Mouse (Mus musculus) lung, embryonic 14.5 days (tissue): Measurements from ENCODE around the gene Phactr3. TPM values are rescaled to one million over a fixed set of nuclear protein-coding genes. Genes with fewer than 3 reads are reported as not detected.

Experiments
- ATAC-seq: fragments of 200-750 bp; cut with Nextera tagmentation; 2 replicates; pipeline ENCODE4 v1.8.0; 2017; ENCODE audit warnings: mild to moderate bottlenecking, moderate TSS enrichment, moderate library complexity; ENCODE audit not compliant: insufficient read depth
- DNase-seq: peaks from one replicate; pipeline ENCODE4 v3.0.0-alpha.2; 2015
- H3K27ac ChIP-seq: fragments of 300-500 bp; sonication (generic); 2 replicates; pipeline ENCODE4 v1.5.1; 2014; ENCODE audit warnings: low read depth, mild to moderate bottlenecking, moderate library complexity
- H3K27me3 ChIP-seq: fragments of 300-500 bp; sonication (generic); 2 replicates; pipeline ENCODE4 v1.6.1; 2014; ENCODE audit warnings: low read length, control low read depth; ENCODE audit not compliant: insufficient read depth
- H3K36me3 ChIP-seq: fragments of 300-500 bp; sonication (generic); 2 replicates; pipeline ENCODE4 v1.6.1; 2014; ENCODE audit warnings: control low read depth; ENCODE audit not compliant: insufficient read depth
- H3K4me1 ChIP-seq: fragments of 300-500 bp; sonication (generic); 2 replicates; pipeline ENCODE4 v1.6.1; 2014; ENCODE audit warnings: antibody characterized with exemption, control low read depth; ENCODE audit not compliant: insufficient read depth
- H3K4me2 ChIP-seq: fragments of 300-500 bp; sonication (generic); 2 replicates; pipeline ENCODE4 v1.6.1; 2014; ENCODE audit warnings: mild to moderate bottlenecking
- H3K4me3 ChIP-seq: fragments of 300-500 bp; sonication (generic); 2 replicates; pipeline ENCODE4 v1.5.1; 2014; ENCODE audit warnings: low read depth, low read length
- H3K9ac ChIP-seq: fragments of 300-500 bp; sonication (generic); 2 replicates; pipeline ENCODE4 v1.6.1; 2014
- H3K9me3 ChIP-seq: fragments of 300-500 bp; sonication (generic); 2 replicates; pipeline ENCODE4 v1.6.1; 2016; ENCODE audit warnings: low read depth, low read length, control low read depth
- CTCF ChIP-seq: IDR thresholded peaks from 2 replicates; pipeline ENCODE4 v1.5.1; 2016; ENCODE audit warnings: antibody characterized with exemption, low read depth
- WGBS: fragments of 180-500 bp; shearing (Covaris S2); extraction: QIAGEN DNeasy Blood & Tissue Kit; methylation state at CpG from one replicate; pipeline ENCODE4 v1.1.7; 2014; 5-methylcytosine and 5-hydroxymethylcytosine counted together
- polyA plus RNA-seq: library from polyadenylated mRNA; unstranded; fragments of >200 nt; fragmentation: Nextera tagmentation; extraction: Ambion mirVana; gene quantifications from 2 replicates; pipeline ENCODE4 v1.2.1, GENCODE M21; 2014

The Phactr3 gene
- polyA plus RNA-seq, 1 experiment from 2014 or later = 0.33 TPM

DNA sequence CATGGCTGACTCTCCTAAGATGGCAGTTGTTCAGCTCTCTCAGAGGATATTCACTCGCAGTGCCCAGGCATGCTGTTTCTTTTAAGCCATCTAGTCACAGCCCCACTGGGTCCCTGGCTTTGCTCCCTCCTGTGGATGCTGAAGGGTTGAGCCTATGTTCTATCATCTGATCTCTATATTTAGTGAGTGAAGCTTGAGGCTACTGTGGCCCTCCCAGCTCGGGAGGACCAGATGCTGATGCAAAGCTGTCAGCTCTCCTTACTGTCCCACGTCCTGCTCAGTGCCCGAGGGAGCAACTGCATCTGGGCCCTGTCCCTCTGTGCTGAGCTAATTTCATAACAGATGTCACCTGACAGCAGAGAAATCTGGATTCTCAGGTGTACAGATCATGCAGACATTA lies 153.6 kb downstream of the Phactr3 start:
- H3K4me1 ChIP-seq = no peaks in the 10 kb centered on the region
- no peaks in the 10 kb centered on the region for H3K9me3 ChIP-seq
- no peak for DNase-seq
- no peak overlapping the region for H3K4me2 ChIP-seq
- H3K27ac ChIP-seq = no peak overlapping the region
- ATAC-seq = no peak
- no peak overlapping the region for H3K9ac ChIP-seq
- no peaks in the 10 kb centered on the region for H3K27me3 ChIP-seq
- WGBS = 69% methylated on average over 4 of the region's 4 CpGs
- H3K36me3 ChIP-seq = no peaks in the 10 kb centered on the region
- TF ChIP-seq CTCF = no peak
- no peak overlapping the region for H3K4me3 ChIP-seq

DNA sequence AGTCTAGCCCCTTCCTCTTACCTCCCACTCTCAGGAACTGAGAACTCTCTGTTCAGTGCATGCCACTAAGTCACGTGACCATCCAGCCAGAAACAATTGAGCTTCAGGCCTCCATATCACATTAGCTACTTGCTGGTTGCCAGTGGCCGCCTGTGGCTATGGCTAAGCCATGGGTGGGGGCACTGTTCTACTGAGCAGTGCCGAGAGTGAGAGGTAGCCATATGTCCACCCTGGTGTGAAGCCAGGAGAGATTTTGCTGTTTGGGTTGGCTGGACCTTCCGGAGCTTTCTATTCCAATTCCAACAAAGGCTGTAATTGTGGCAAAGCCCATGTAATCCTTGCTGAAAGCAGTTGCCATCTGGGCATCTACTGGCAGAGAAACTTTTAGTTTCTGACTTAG lies 155.4 kb downstream of the Phactr3 start:
- Histone ChIP-seq H3K27ac (no peak overlapping the region), H3K36me3 (no peaks in the 10 kb centered on the region), H3K9ac (no peak overlapping the region), H3K4me3 (no peak overlapping the region), H3K27me3 (no peaks in the 10 kb centered on the region), H3K4me1 (no peaks in the 10 kb centered on the region), H3K4me2 (no peak overlapping the region), H3K9me3 (no peaks in the 10 kb centered on the region)
- DNase-seq = no peak
- no peak for TF ChIP-seq CTCF
- no peak for ATAC-seq
- WGBS = 64% methylated on average over 4 of the region's 4 CpGs

DNA sequence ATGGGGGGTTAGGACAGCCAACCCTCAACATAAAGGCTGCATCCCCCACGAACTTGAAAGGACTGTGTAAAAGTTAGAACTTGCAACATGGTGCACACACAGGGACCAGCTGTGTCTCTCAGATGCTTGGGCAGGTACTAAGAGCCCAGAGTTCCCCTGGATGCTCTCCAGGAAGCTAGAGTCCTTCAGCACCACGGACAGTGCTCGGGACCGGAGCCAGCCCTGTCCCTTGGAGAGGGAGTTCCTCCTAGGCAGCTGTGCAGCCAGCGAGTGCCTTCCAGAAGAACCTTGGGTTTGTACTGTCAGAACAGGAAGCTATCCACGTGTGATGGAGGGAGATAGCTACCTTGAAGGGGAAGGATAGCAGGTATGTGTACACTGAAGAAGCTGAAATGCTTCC lies 158.4 kb downstream of the Phactr3 start:
- Histone ChIP-seq H3K4me1 (no peaks in the 10 kb centered on the region), H3K27me3 (no peaks in the 10 kb centered on the region), H3K4me3 (no peak overlapping the region), H3K9me3 (no peaks in the 10 kb centered on the region), H3K27ac (no peak overlapping the region), H3K9ac (no peak overlapping the region), H3K4me2 (no peak overlapping the region), H3K36me3 (no peaks in the 10 kb centered on the region)
- peak; percentile 92 for DNase-seq
- no peak for TF ChIP-seq CTCF
- ATAC-seq = no peak; the same call in 1 of the 2 replicates
- WGBS = 4% methylated on average over 6 of the region's 6 CpGs

DNA sequence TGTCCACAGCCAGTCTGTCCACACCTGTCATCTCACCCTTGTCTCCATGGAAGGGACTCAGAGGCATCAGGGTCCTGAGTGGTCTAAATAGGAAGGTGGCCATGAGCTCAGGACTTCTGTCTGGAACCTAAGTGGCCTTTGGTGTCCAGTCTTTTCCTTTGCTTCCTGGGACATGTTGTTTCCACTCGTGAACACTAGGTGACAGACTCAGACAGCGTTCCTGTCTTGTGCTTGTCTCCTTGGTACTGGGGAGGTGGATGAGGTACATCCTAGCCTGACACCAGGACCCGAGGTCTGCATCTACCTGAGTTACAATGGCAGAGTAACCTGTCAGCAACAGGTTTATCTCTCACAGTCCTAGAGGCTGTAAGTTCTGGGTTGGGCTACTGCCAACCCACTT lies 162.4 kb downstream of the Phactr3 start:
- no peak overlapping the region for H3K4me3 ChIP-seq
- H3K9me3 ChIP-seq = no peaks in the 10 kb centered on the region
- no peak for TF ChIP-seq CTCF
- H3K9ac ChIP-seq = no peak overlapping the region
- no peaks in the 10 kb centered on the region for H3K27me3 ChIP-seq
- H3K4me1 ChIP-seq = no peaks in the 10 kb centered on the region
- no peak overlapping the region for H3K4me2 ChIP-seq
- no peaks in the 10 kb centered on the region for H3K36me3 ChIP-seq
- DNase-seq (no peak), ATAC-seq (no peak)
- H3K27ac ChIP-seq = no peak overlapping the region
- 40% methylated on average over 3 of the region's 3 CpGs for WGBS

DNA sequence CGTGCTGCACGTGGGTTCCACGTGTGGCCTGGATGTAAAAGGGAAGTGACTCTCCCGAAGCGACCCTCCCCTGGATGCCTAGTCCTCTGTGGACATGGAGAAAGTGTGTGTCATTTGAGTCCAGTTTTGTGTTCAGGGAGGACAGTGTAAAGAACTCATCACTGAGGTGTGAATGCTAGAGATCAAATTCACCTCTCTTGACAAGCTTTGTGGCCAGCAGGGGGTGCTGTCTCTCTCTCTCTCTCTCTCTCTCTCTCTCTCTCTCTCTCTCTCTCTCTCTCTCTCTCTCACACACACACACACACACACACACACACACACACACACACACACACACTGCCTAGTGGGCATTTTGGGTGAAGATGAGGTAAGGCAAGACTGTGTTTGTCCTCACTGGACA lies 168.5 kb downstream of the Phactr3 start:
- no peaks in the 10 kb centered on the region for H3K27me3 ChIP-seq
- no peak overlapping the region for H3K9ac ChIP-seq
- no peaks in the 10 kb centered on the region for H3K4me1 ChIP-seq
- H3K9me3 ChIP-seq = no peaks in the 10 kb centered on the region
- ATAC-seq (no peak), DNase-seq (peak; percentile 31)
- peak; percentile 53 for TF ChIP-seq CTCF
- no peak overlapping the region for H3K4me2 ChIP-seq
- H3K27ac ChIP-seq = no peak overlapping the region
- H3K36me3 ChIP-seq = no peaks in the 10 kb centered on the region
- no peak overlapping the region for H3K4me3 ChIP-seq
- 78% methylated on average over 5 of the region's 5 CpGs for WGBS

DNA sequence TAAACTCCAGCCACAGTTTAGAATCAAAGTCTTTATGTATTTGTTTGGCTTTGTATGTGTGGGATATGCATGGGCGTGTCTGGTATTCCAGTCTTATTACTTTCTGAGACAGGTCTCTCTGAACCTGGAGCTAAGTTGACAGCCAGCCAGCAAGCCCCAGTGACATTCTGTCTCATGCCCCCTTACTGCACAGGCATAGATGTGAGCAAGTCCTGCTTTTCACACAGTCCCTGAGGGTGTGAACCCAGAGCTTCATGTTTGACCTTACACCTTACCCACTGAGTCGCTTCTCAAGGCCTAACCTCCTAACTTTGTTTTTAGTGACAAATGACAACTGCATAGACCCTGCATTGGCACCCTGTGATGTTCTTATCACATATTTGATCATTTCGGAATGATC lies 169.9 kb downstream of the Phactr3 start:
- Histone ChIP-seq H3K27me3 (no peaks in the 10 kb centered on the region), H3K9me3 (no peaks in the 10 kb centered on the region), H3K4me1 (no peaks in the 10 kb centered on the region), H3K9ac (no peak overlapping the region), H3K4me3 (no peak overlapping the region), H3K27ac (no peak overlapping the region), H3K36me3 (no peaks in the 10 kb centered on the region), H3K4me2 (no peak overlapping the region)
- WGBS = 74% methylated on average over 3 of the region's 3 CpGs
- no peak for DNase-seq
- no peak for TF ChIP-seq CTCF
- no peak for ATAC-seq

DNA sequence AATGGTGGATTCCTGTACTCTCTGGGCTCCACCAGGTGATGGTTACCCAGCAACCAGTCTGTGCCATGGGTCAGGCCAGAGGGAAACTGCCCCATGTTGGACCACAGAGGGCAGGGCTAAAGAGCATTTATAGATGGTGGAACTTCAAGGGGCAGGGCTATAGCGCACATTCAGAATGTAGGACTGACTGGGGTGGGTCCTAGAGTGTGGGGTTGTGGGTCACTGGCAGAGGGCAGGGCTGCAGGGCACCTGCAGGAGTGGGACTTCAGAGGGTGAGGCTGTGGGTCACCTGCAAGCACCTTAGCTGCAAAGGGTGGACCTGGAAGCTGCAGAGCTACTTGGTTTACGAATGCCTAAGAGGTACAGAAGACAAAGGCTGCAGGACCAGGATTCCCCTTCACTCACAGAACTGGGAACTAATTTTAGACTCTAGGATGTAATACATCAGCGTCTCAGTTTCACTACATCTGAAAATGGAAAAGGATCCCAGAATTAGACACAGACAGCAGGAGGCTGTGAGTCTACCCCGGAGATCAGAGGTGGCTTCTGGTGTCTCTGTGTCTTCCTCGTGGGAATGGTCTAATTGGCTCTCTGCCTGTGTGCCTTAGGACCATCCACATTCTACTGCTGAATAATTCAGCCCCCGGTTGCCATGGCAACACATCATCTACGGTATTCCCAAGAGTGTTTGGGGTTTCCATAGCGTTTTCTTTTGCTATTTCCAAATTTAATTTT lies 184.8 kb downstream of the Phactr3 start:
- Histone ChIP-seq H3K27me3 (no peaks in the 10 kb centered on the region), H3K4me3 (no peak overlapping the region), H3K27ac (no peak overlapping the region), H3K4me1 (no peaks in the 10 kb centered on the region), H3K9me3 (no peaks in the 10 kb centered on the region), H3K4me2 (no peak overlapping the region), H3K9ac (no peak overlapping the region), H3K36me3 (no peaks in the 10 kb centered on the region)
- DNase-seq = peak; percentile 14
- ATAC-seq = no peak
- TF ChIP-seq CTCF = no peak
- 72% methylated on average over 8 of the region's 8 CpGs for WGBS

DNA sequence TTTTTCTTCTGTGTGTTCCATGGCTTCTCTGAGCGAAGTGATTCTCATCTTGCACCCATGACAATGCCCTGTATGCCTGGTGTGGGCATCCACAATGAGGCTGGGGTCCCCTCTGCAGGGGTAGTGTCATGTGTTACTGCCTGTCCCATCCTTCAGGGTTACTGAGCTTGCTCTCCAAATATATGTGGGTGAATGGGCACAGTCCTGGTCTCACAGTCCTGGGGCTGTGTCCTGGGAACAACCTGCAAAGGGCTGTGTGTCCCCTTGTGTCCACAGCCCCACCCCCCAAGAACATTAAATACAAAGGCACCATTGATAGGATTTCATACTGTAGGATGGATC lies 185.4 kb downstream of the Phactr3 start:
- no peaks in the 10 kb centered on the region for H3K27me3 ChIP-seq
- no peak overlapping the region for H3K9ac ChIP-seq
- H3K36me3 ChIP-seq = no peaks in the 10 kb centered on the region
- ATAC-seq = no peak
- DNase-seq = no peak
- 29% methylated on average over 1 of the region's 1 CpGs for WGBS
- no peaks in the 10 kb centered on the region for H3K9me3 ChIP-seq
- no peak overlapping the region for H3K4me2 ChIP-seq
- no peak overlapping the region for H3K27ac ChIP-seq
- no peaks in the 10 kb centered on the region for H3K4me1 ChIP-seq
- TF ChIP-seq CTCF = no peak
- no peak overlapping the region for H3K4me3 ChIP-seq
